In genomic region chr10:62979667-62980038, GRCm38 (mm10) we compare ENCODE assay signal across 8 mouse cellular contexts. TPM values are rescaled to one million over a fixed set of nuclear protein-coding genes. Genes with fewer than 3 reads are reported as not detected.
A peak's percentile ranks its signal among the peaks of the same experiment; 100 is the strongest.
DNase-seq lines count a peak whose midpoint lies in the region; ATAC-seq and TF ChIP-seq lines count a peak whose summit lies in the region.

No protein-coding gene starts in this region.

- H3K4me1 ChIP-seq in erythroblast, embryonic 14.5 days (ENCODE audit: control insufficient read depth): peaks cover 15% of the 10 kb centered on the region
- peaks cover 8% of the 10 kb centered on the region; the same call in 1 of the 2 replicates for H3K4me1 ChIP-seq in spleen, adult 2 months (ENCODE audit: control insufficient read depth, insufficient read depth, insufficient read length)
- 0 out of 2 replicates have a peak, but pooled peaks cover 3% of the 10 kb centered on the region for H3K4me1 ChIP-seq in limb, embryonic 14.5 days (ENCODE audit: control insufficient read depth, insufficient read depth, low read length)
- peaks cover 3% of the 10 kb centered on the region; the same call in 1 of the 2 replicates for H3K4me1 ChIP-seq in stomach, embryonic 16.5 days (ENCODE audit: control insufficient read depth, insufficient read depth, low read length)

- no peak for ATAC-seq in erythroblast, adult 5-6 weeks (replicated peaks; ENCODE audit: low FRiP score, poor library complexity, severe bottlenecking)
- no peak; the same call in 1 of the 2 replicates for ATAC-seq in limb, embryonic 14.5 days (ENCODE audit: low FRiP score, low read depth)
- no peak for ATAC-seq in stomach, embryonic 16.5 days (ENCODE audit: insufficient read depth, low FRiP score)

- DNase-seq in spleen, adult 2 months (ENCODE audit: low read depth in 1 of 2, low spot score in 2 of 2): no peak
- no peak for DNase-seq in spleen, postnatal 10 days (ENCODE audit: low spot score in 2 of 2)
- DNase-seq in limb, embryonic 14.5 days (ENCODE audit: low spot score): no peak
- no peak for DNase-seq in cerebellum, adult 9-11 months
- DNase-seq in kidney, adult 11 months: no peak

- H3K36me3 ChIP-seq in erythroblast, embryonic 14.5 days (ENCODE audit: control insufficient read depth): peaks cover 16% of the 10 kb centered on the region
- H3K36me3 ChIP-seq in spleen, adult 2 months (ENCODE audit: control insufficient read depth, insufficient read depth, low read length): 0 out of 2 replicates have a peak, but pooled peaks cover 2% of the 10 kb centered on the region
- peaks cover 23% of the 10 kb centered on the region for H3K36me3 ChIP-seq in limb, embryonic 14.5 days (ENCODE audit: control insufficient read depth, insufficient read depth, low read length)
- no peaks in the 10 kb centered on the region for H3K36me3 ChIP-seq in stomach, embryonic 16.5 days (ENCODE audit: control insufficient read depth, insufficient read depth, low read length)

- no peak overlapping the region for H3K27ac ChIP-seq in spleen, adult 2 months (ENCODE audit: insufficient read depth, low read length)
- H3K27ac ChIP-seq in limb, embryonic 14.5 days (replicated peaks; ENCODE audit: low read depth, low read length): no peak overlapping the region
- H3K27ac ChIP-seq in stomach, embryonic 16.5 days (ENCODE audit: low read length): no peak overlapping the region

- TF ChIP-seq POLR2A in spleen, adult 2 months (IDR thresholded peaks at IDR 0.05; ENCODE audit: low read depth, low read length): no peak
- TF ChIP-seq POLR2A in limb, embryonic 14.5 days (IDR thresholded peaks at IDR 0.05; ENCODE audit: borderline replicate concordance, extremely low read depth, insufficient read depth, insufficient read length): no peak

- no peaks in the 10 kb centered on the region for H3K9me3 ChIP-seq in erythroblast, embryonic 14.5 days (ENCODE audit: control insufficient read depth, low read length)
- H3K9me3 ChIP-seq in limb, embryonic 14.5 days (ENCODE audit: control insufficient read depth, low read length): no peaks in the 10 kb centered on the region
- no peaks in the 10 kb centered on the region for H3K9me3 ChIP-seq in stomach, embryonic 16.5 days (replicated peaks; ENCODE audit: control insufficient read depth, low read length)

- peak overlapping the region; percentile 84 for H3K4me3 ChIP-seq in erythroblast, embryonic 14.5 days (replicated peaks)
- peak overlapping the region; percentile 97; the same call in 1 of the 2 replicates for H3K4me3 ChIP-seq in spleen, adult 2 months (ENCODE audit: extremely low read depth, insufficient read depth, insufficient read length)
- H3K4me3 ChIP-seq in limb, embryonic 14.5 days (replicated peaks; ENCODE audit: low read length): peak overlapping the region; percentile 97
- peak overlapping the region; percentile 95 for H3K4me3 ChIP-seq in stomach, embryonic 16.5 days (replicated peaks; ENCODE audit: low read length)

- peaks cover 9% of the 10 kb centered on the region for H3K27me3 ChIP-seq in erythroblast, embryonic 14.5 days (ENCODE audit: control insufficient read depth)
- no peaks in the 10 kb centered on the region for H3K27me3 ChIP-seq in spleen, adult 2 months (ENCODE audit: control insufficient read depth, insufficient read depth, low read length)
- H3K27me3 ChIP-seq in limb, embryonic 14.5 days (ENCODE audit: control insufficient read depth, insufficient read depth, low read length): no peaks in the 10 kb centered on the region
- no peaks in the 10 kb centered on the region for H3K27me3 ChIP-seq in stomach, embryonic 16.5 days (ENCODE audit: control insufficient read depth, insufficient read depth, low read length)

- WGBS in spleen, adult 2 months: 19% methylated on average over 10 of the region's 10 CpGs
- 10% methylated on average over 10 of the region's 10 CpGs for WGBS in limb, embryonic 14.5 days
- WGBS in stomach, embryonic 16.5 days: 8% methylated on average over 10 of the region's 10 CpGs

- TF ChIP-seq CTCF in spleen, adult 2 months (IDR thresholded peaks at IDR 0.05; ENCODE audit: extremely low read depth, insufficient read depth, insufficient read length, insufficient replicate concordance): no peak

- H3K9ac ChIP-seq in limb, embryonic 14.5 days (ENCODE audit: low read depth, low read length, severe bottlenecking): peak overlapping the region; percentile 92
- peak overlapping the region; percentile 92 for H3K9ac ChIP-seq in stomach, embryonic 16.5 days (ENCODE audit: low read length)

- peak overlapping the region; percentile 63 for H3K4me2 ChIP-seq in limb, embryonic 14.5 days (replicated peaks; ENCODE audit: low read depth, low read length, severe bottlenecking)
- H3K4me2 ChIP-seq in stomach, embryonic 16.5 days (ENCODE audit: low read depth, low read length): peak overlapping the region; percentile 65

RNA-seq across cellular contexts. Expression of gene Rufy2, which starts 0.4 kb away (rescaled TPM):
- not detected in 2 replicates for polyA plus RNA-seq in erythroblast, embryonic 14.5 days (2012)
- 1.3 and 10.0 TPM in 2 replicates for total RNA-seq in erythroblast, adult 5-6 weeks (2015; ENCODE audit: low replicate concordance)
- total RNA-seq in erythroblast, adult 5-6 weeks (2017; ENCODE audit: low replicate concordance): 1.7 and 3.9 TPM in 2 replicates
- 2.6 and 3.0 TPM in 2 replicates for polyA plus RNA-seq in spleen, adult 2 months (2012; rRNA removed)
- 16.0 and 17.6 TPM in 2 replicates for polyA plus RNA-seq in limb, embryonic 14.5 days (2012; rRNA removed)
- 25.9 and 28.2 TPM in 2 replicates for polyA plus RNA-seq in limb, embryonic 14.5 days (2014; fragmentation: Nextera tagmentation; extraction: Ambion mirVana)
- 21.9 TPM in 2 replicates for polyA plus RNA-seq in stomach, embryonic 16.5 days (2015; fragmentation: Nextera tagmentation; extraction: Ambion mirVana)

RNA-seq across cellular contexts. Expression of gene Dna2, which starts 32.8 kb away (rescaled TPM):
- polyA plus RNA-seq in erythroblast, embryonic 14.5 days (2012): 1.0 and 1.6 TPM in 2 replicates
- total RNA-seq in erythroblast, adult 5-6 weeks (2015; ENCODE audit: low replicate concordance): 21.3 and 21.9 TPM in 2 replicates
- 18.1 and 21.2 TPM in 2 replicates for total RNA-seq in erythroblast, adult 5-6 weeks (2017; ENCODE audit: low replicate concordance)
- polyA plus RNA-seq in spleen, adult 2 months (2012; rRNA removed): 4.7 and 6.4 TPM in 2 replicates
- polyA plus RNA-seq in limb, embryonic 14.5 days (2012; rRNA removed): 25.5 and 26.6 TPM in 2 replicates
- polyA plus RNA-seq in limb, embryonic 14.5 days (2014; fragmentation: Nextera tagmentation; extraction: Ambion mirVana): 13.2 and 14.1 TPM in 2 replicates
- polyA plus RNA-seq in stomach, embryonic 16.5 days (2015; fragmentation: Nextera tagmentation; extraction: Ambion mirVana): 13.1 and 15.1 TPM in 2 replicates

RNA-seq across cellular contexts. Expression of gene Hnrnph3, which starts 44.4 kb away (rescaled TPM):
- 2.2 and 2.4 TPM in 2 replicates for polyA plus RNA-seq in erythroblast, embryonic 14.5 days (2012)
- 6.1 and 13.6 TPM in 2 replicates for total RNA-seq in erythroblast, adult 5-6 weeks (2015; ENCODE audit: low replicate concordance)
- 7.6 and 27.6 TPM in 2 replicates for total RNA-seq in erythroblast, adult 5-6 weeks (2017; ENCODE audit: low replicate concordance)
- 9.0 and 11.2 TPM in 2 replicates for polyA plus RNA-seq in spleen, adult 2 months (2012; rRNA removed)
- polyA plus RNA-seq in limb, embryonic 14.5 days (2012; rRNA removed): 94.5 and 119 TPM in 2 replicates
- polyA plus RNA-seq in limb, embryonic 14.5 days (2014; fragmentation: Nextera tagmentation; extraction: Ambion mirVana): 54.9 and 71.5 TPM in 2 replicates
- 84.1 and 86.5 TPM in 2 replicates for polyA plus RNA-seq in stomach, embryonic 16.5 days (2015; fragmentation: Nextera tagmentation; extraction: Ambion mirVana)

RNA-seq across cellular contexts. Expression of gene Pbld2, which starts 44.5 kb away (rescaled TPM):
- not detected in 2 replicates for polyA plus RNA-seq in erythroblast, embryonic 14.5 days (2012)
- total RNA-seq in erythroblast, adult 5-6 weeks (2015; ENCODE audit: low replicate concordance): not detected in 2 replicates
- total RNA-seq in erythroblast, adult 5-6 weeks (2017; ENCODE audit: low replicate concordance): not detected in 2 replicates
- 0.55 and 0.74 TPM in 2 replicates for polyA plus RNA-seq in spleen, adult 2 months (2012; rRNA removed)
- polyA plus RNA-seq in limb, embryonic 14.5 days (2012; rRNA removed): 2.1 and 2.8 TPM in 2 replicates
- 0.52 and 0.64 TPM in 2 replicates for polyA plus RNA-seq in limb, embryonic 14.5 days (2014; fragmentation: Nextera tagmentation; extraction: Ambion mirVana)
- 5.2 and 5.9 TPM in 2 replicates for polyA plus RNA-seq in stomach, embryonic 16.5 days (2015; fragmentation: Nextera tagmentation; extraction: Ambion mirVana)

RNA-seq across cellular contexts. Expression of gene Slc25a16, which starts 59.2 kb away (rescaled TPM):
- polyA plus RNA-seq in erythroblast, embryonic 14.5 days (2012): 0.33 and 0.58 TPM in 2 replicates
- total RNA-seq in erythroblast, adult 5-6 weeks (2015; ENCODE audit: low replicate concordance): 3.3 and 6.7 TPM in 2 replicates
- 8.2 and 9.3 TPM in 2 replicates for total RNA-seq in erythroblast, adult 5-6 weeks (2017; ENCODE audit: low replicate concordance)
- 8.5 and 21.5 TPM in 2 replicates for polyA plus RNA-seq in spleen, adult 2 months (2012; rRNA removed)
- polyA plus RNA-seq in limb, embryonic 14.5 days (2012; rRNA removed): 13.2 and 13.4 TPM in 2 replicates
- polyA plus RNA-seq in limb, embryonic 14.5 days (2014; fragmentation: Nextera tagmentation; extraction: Ambion mirVana): 11.0 and 11.8 TPM in 2 replicates
- 13.4 and 13.9 TPM in 2 replicates for polyA plus RNA-seq in stomach, embryonic 16.5 days (2015; fragmentation: Nextera tagmentation; extraction: Ambion mirVana)
